Mouse (Mus musculus): ENCODE results near the gene Myocd.

Gene Myocd

DNA sequence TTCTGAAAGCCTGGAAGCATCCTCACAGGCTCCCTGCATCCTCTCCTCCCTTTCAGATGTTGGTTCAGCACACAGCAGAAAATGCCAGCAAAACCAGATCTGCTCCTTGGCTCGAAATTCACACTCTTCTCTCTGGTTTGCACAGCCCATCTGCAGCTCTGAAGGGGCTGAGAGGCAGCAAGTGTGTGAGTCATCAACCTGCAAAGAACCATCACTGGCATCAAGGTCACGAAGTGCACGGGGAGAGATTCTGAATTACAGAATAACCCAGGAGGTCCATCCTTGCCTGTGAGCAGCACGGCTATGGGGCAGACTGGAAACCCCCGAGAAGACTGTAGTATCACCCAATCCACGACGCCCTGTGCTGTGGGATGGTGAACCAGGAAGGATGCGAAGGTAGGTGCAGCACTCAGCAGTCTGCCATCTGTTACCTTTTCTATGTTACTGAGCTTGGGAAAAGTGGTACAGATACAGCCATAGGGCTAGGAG lies 134.5 kb downstream of the Myocd start:
- no peak for DNase-seq

GRCm38 (mm10) chr11:65133661-65134060 lies 136.1 kb downstream of the Myocd start:
- no peak for DNase-seq

GRCm38 (mm10) chr11:65129110-65129509 lies 140.7 kb downstream of the Myocd start:
- no peak for DNase-seq

DNA sequence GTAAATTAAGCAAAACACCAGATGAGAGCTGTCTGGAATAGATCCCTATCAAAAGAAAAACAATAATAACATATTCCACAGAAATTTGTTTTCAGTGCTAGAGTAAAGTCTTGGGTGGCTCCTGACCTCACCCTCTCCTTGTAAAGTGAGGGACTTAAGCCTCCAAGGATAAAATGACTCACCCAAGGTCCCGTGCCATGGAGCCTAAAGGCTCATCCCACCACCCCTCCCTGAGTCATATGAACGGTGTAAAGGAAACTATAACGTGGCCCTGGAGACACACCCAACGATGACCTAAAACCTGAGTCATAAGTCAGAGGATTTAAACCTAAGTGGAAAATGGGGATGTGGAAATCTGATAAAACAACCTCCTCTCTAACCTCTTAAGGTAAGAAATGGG lies 141.1 kb downstream of the Myocd start:
- DNase-seq, result no peak

GRCm38 (mm10) chr11:65126566-65126965 lies 143.2 kb downstream of the Myocd start:
- no peak for DNase-seq

Measured in thymus, postnatal 14 days (tissue).